Mouse (Mus musculus): ENCODE measurements around the gene Gm10318.

GRCm38 (mm10) chr10:77902211-77902893, 49.7 kb downstream of the Gm10318 start, which contains the start of gene Lrrc3:
- TF ChIP-seq MYOD1 (IDR thresholded peaks at IDR 0.05; ENCODE audit: control insufficient read depth, insufficient read length, low read depth): no peak
- TF ChIP-seq CTCF (IDR thresholded peaks at IDR 0.05; ENCODE audit: control insufficient read depth, insufficient read depth, insufficient read length): no peak
- TF ChIP-seq FOSL1 (IDR thresholded peaks at IDR 0.05; ENCODE audit: insufficient read depth, low read length, poor library complexity, severe bottlenecking): no peak
- TF ChIP-seq MAX (IDR thresholded peaks at IDR 0.05): no peak
